Mouse (Mus musculus) embryonic fibroblast, embryonic 13.5 days (primary cell): ENCODE measurements around the gene Sptbn1. TPM values are rescaled to one million over a fixed set of nuclear protein-coding genes. Genes with fewer than 3 reads are reported as not detected.
A peak's percentile ranks its signal among the peaks of the same experiment; 100 is the strongest.

Source experiments
- H3K27ac ChIP-seq: 2 replicates; pipeline ENCODE4 v1.5.1; 2012; ENCODE audit warnings: low read length, control low read depth, inconsistent platforms; ENCODE audit not compliant: insufficient read depth
- H3K4me1 ChIP-seq: 2 replicates; pipeline ENCODE4 v1.6.1; 2011; ENCODE audit warnings: low read length; ENCODE audit not compliant: control insufficient read depth, insufficient read depth
- H3K4me3 ChIP-seq: 2 replicates; pipeline ENCODE4 v1.5.1; 2011; ENCODE audit warnings: mild to moderate bottlenecking, control low read depth, low read length; ENCODE audit not compliant: insufficient read depth
- CTCF ChIP-seq: IDR thresholded peaks from 2 replicates; pipeline ENCODE4 v1.5.1; 2011; ENCODE audit warnings: mild to moderate bottlenecking, control low read depth, low read length, moderate library complexity, borderline replicate concordance; ENCODE audit not compliant: insufficient read depth
- POLR2A ChIP-seq: IDR thresholded peaks from 2 replicates; pipeline ENCODE4 v1.6.1; 2011; ENCODE audit warnings: low read depth, mild to moderate bottlenecking, control low read depth, low read length, moderate library complexity
- polyA plus RNA-seq: library from polyadenylated mRNA; stranded (reverse); fragments of >200 nt; gene quantifications from 2 replicates; pipeline ENCODE4 v1.2.4, GENCODE M21; 2011; ENCODE audit warnings: low read depth; ENCODE audit not compliant: missing spikeins, insufficient read length

The Sptbn1 gene
- polyA plus RNA-seq, 1 experiment, result 268 TPM

- TF ChIP-seq CTCF (no peak), POLR2A (no peak)
- Histone ChIP-seq H3K4me1 (peaks cover 20% of the 10 kb centered on the region), H3K27ac (no peak overlapping the region), H3K4me3 (no peak overlapping the region)
Observed at GRCm38 (mm10) chr11:30163081-30163480, 104.9 kb downstream of the Sptbn1 start.

GRCm38 (mm10) chr11:30161744-30162143, 106.2 kb downstream of the Sptbn1 start:
- TF ChIP-seq POLR2A (no peak), CTCF (no peak)
- Histone ChIP-seq H3K4me1 (peaks cover 21% of the 10 kb centered on the region), H3K4me3 (no peak overlapping the region), H3K27ac (no peak overlapping the region; the same call in 1 of the 2 replicates)

GRCm38 (mm10) chr11:30161173-30161650, 106.8 kb downstream of the Sptbn1 start:
- H3K27ac ChIP-seq, result peak overlapping the region; percentile 39; the same call in 1 of the 2 replicates

GRCm38 (mm10) chr11:30160625-30161172, 107.3 kb downstream of the Sptbn1 start:
- Histone ChIP-seq H3K4me3 (no peak overlapping the region), H3K27ac (peak overlapping the region; percentile 39; the same call in 1 of the 2 replicates), H3K4me1 (peaks cover 19% of the 10 kb centered on the region)
- TF ChIP-seq POLR2A (no peak), CTCF (no peak)

More at GRCm38 (mm10) chr11:30161173-30161650, 106.8 kb downstream of the Sptbn1 start:
- H3K4me1 ChIP-seq, result peaks cover 21% of the 10 kb centered on the region
- TF ChIP-seq POLR2A (no peak), CTCF (no peak)
- H3K4me3 ChIP-seq, result no peak overlapping the region

- H3K27ac ChIP-seq, result no peak overlapping the region
- H3K4me3 ChIP-seq, result no peak overlapping the region
- peaks cover 19% of the 10 kb centered on the region for H3K4me1 ChIP-seq
- no peak for TF ChIP-seq POLR2A
Observed at GRCm38 (mm10) chr11:30159545-30160255, 108.3 kb downstream of the Sptbn1 start.

- H3K27ac ChIP-seq, result peak overlapping the region; percentile 25; the same call in 1 of the 2 replicates
- H3K4me3 ChIP-seq, result no peak overlapping the region
- H3K4me1 ChIP-seq, result peaks cover 25% of the 10 kb centered on the region
- no peak for TF ChIP-seq CTCF
- TF ChIP-seq POLR2A, result no peak
Observed at GRCm38 (mm10) chr11:30158028-30158700, 109.8 kb downstream of the Sptbn1 start.

GRCm38 (mm10) chr11:30155887-30156286, 112.1 kb downstream of the Sptbn1 start:
- TF ChIP-seq CTCF (no peak), POLR2A (no peak)
- Histone ChIP-seq H3K4me3 (no peak overlapping the region), H3K4me1 (peaks cover 13% of the 10 kb centered on the region), H3K27ac (no peak overlapping the region)

- Histone ChIP-seq H3K4me1 (peaks cover 12% of the 10 kb centered on the region; the same call in 1 of the 2 replicates), H3K27ac (no peak overlapping the region), H3K4me3 (no peak overlapping the region)
- TF ChIP-seq POLR2A (no peak), CTCF (no peak)
Observed at GRCm38 (mm10) chr11:30154980-30155379, 113.0 kb downstream of the Sptbn1 start.

- no peak overlapping the region for H3K27ac ChIP-seq
- TF ChIP-seq POLR2A, result no peak
- no peak for TF ChIP-seq CTCF
- no peak overlapping the region for H3K4me3 ChIP-seq
- peaks cover 4% of the 10 kb centered on the region; the same call in 1 of the 2 replicates for H3K4me1 ChIP-seq
Observed at GRCm38 (mm10) chr11:30148888-30149287, 119.1 kb downstream of the Sptbn1 start.

GRCm38 (mm10) chr11:30148378-30148777, 119.6 kb downstream of the Sptbn1 start:
- no peak overlapping the region for H3K4me3 ChIP-seq
- H3K27ac ChIP-seq, result no peak overlapping the region
- no peaks in the 10 kb centered on the region for H3K4me1 ChIP-seq
- TF ChIP-seq POLR2A (no peak), CTCF (no peak)
